Mouse (Mus musculus) brain, embryonic 14.5 days (tissue): ENCODE data around the gene Ank2. TPM values are rescaled to one million over a fixed set of nuclear protein-coding genes. Genes with fewer than 3 reads are reported as not detected.

Experiments
- DNase-seq: peaks from one replicate; pipeline ENCODE4 v3.0.0-alpha.2; 2011; ENCODE audit warnings: low read depth
- CTCF ChIP-seq: fragments of 200-500 bp; IDR thresholded peaks from 2 replicates; pipeline ENCODE4 v1.5.1; 2012; ENCODE audit warnings: inconsistent platforms, mild to moderate bottlenecking, moderate library complexity, borderline replicate concordance; ENCODE audit not compliant: insufficient read depth, insufficient read length; ENCODE audit errors: extremely low read depth
- POLR2A ChIP-seq: fragments of 200-500 bp; IDR thresholded peaks from 2 replicates; pipeline ENCODE4 v1.6.1; 2012; ENCODE audit warnings: mild to moderate bottlenecking, inconsistent platforms, borderline replicate concordance; ENCODE audit not compliant: poor library complexity, insufficient read depth, insufficient read length, severe bottlenecking; ENCODE audit errors: extremely low read depth
- polyA plus RNA-seq: library from polyadenylated mRNA; depleted of rRNA; stranded (reverse); fragments of >200 nt; gene quantifications from 2 replicates; pipeline ENCODE4 v1.2.3, GENCODE M21; 2012

Ank2 gene
- polyA plus RNA-seq, 1 experiment = 187 TPM

GRCm38 (mm10) chr3:127363512-127363911 lies 135.6 kb downstream of the Ank2 start:
- no peak for TF ChIP-seq CTCF
- no peak for TF ChIP-seq POLR2A
- DNase-seq = peak; percentile 78

DNA sequence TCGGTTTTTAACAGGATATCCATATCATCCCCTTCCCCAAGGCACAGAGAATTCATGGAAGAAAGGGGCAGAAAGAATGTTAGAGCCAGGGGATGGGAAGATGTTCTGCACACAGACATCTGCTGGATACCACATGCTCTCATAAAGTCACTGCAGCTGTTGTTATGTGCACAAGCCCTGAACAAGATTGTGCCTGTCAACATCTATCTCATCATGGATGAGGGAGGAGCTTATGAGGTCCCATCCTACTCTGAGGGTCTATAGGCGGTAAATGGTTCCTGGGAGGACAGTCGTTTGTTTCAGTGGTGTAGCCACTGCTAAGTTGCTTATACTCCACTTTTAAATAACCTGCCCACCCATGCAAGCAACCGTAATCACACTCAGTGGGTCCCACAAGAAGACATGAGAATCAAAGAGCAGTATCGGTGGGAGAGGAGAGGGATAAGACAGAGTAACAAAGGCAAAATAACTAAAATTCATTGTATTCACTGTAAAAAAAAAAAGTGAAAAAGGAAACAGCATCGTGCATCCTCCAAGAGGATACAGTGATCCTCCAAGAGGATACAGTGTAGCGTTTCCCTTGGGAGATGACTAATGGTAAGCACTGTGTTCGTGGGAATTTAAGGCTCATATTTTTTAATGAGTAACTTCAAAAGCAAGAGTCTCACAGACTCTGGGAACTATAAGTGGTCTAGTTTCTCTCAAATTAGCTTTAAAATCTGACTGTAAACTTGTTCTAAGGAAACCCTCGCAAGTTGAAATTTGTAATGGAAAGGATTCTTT lies 136.3 kb downstream of the Ank2 start:
- DNase-seq = no peak

GRCm38 (mm10) chr3:127361846-127362245 lies 137.3 kb downstream of the Ank2 start:
- no peak for TF ChIP-seq CTCF
- TF ChIP-seq POLR2A = no peak
- peak; percentile 40 for DNase-seq

More for the DNA sequence above, 136.3 kb downstream of the Ank2 start:
- TF ChIP-seq CTCF (no peak), POLR2A (no peak)

DNA sequence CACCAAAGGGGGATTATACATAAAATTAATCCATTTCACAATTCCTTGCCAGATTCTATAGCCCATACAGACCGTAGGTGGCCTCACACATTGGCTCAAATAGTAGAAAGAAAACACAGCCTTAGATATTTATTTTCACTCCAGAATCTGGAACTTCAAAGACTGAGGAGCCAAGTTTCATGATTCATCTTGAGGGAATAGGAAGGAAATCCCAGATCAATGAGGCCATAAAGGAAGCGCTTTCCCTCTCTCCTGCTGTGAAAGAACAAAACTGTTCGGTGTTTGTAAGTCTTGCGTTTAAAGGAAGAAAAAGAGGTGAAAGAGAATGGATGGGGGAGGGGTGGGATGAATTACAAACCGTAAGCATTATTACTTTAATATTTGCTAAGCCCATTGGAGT lies 137.8 kb downstream of the Ank2 start:
- DNase-seq = peak; percentile 41
- no peak for TF ChIP-seq POLR2A

DNA sequence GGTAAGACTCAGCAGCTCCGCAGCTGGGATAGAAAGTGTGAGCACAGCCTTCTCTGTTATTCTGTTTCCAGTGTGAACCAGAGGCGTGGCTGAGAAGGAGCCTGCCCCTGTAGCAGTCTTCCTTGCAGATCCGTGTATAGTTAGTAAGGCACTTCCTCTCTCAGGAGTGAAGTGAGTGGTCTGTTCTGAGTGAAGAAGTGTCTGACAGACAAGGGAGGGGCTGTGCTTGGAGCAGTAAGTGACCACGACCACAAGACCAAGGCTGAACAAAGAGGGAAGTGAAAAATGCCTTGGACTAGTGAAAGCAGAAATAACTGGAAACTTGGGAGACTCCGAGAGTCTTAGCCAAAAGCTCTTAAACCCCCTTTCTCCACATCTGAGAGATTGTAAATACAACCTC lies 143.9 kb downstream of the Ank2 start:
- peak; percentile 12 for DNase-seq
- no peak for TF ChIP-seq POLR2A

- TF ChIP-seq CTCF (no peak), POLR2A (no peak)
These were observed 148.4 kb downstream of the Ank2 start for GRCm38 (mm10) chr3:127350602-127351362.

GRCm38 (mm10) chr3:127348926-127349325 lies 150.2 kb downstream of the Ank2 start:
- DNase-seq = no peak
- TF ChIP-seq CTCF (no peak), POLR2A (no peak)

More at GRCm38 (mm10) chr3:127350602-127351362, 148.4 kb downstream of the Ank2 start:
- DNase-seq = no peak

DNA sequence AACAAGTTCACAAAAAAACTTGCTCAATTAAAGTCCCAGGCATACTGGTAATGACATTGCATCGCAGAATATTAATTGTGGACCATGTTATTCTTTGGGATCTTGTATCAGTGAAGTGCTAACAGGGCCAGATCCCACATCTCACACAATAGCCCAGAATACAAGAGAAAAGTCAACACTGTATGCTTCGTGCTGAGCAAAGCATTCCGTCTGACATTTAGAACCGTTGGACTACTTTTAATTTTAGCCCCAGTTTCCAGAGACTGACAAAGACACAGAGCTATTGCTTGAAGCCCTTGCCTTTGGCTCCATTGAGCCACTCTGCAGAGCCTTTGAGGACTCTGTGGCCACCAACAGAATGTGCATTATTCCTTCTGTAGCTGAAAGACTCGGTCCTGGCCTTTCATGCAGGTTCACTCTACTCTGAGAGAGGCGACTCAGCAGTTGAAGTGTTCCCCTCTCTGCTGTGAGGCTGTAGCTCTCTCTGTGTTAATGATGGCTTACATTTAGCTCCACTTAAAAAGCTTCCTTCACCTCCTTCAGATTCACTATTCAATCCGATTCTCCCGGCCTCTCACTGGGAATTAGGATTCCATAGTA lies 153.2 kb downstream of the Ank2 start:
- DNase-seq = peak; percentile 78
- TF ChIP-seq POLR2A (no peak), CTCF (no peak)

- DNase-seq = peak; percentile 30
- TF ChIP-seq POLR2A (no peak), CTCF (no peak)
These were observed 157.8 kb downstream of the Ank2 start for GRCm38 (mm10) chr3:127341300-127341699.

- no peak for DNase-seq
- TF ChIP-seq CTCF = no peak
- no peak for TF ChIP-seq POLR2A
These were observed 164.3 kb downstream of the Ank2 start for GRCm38 (mm10) chr3:127334876-127335275.

DNA sequence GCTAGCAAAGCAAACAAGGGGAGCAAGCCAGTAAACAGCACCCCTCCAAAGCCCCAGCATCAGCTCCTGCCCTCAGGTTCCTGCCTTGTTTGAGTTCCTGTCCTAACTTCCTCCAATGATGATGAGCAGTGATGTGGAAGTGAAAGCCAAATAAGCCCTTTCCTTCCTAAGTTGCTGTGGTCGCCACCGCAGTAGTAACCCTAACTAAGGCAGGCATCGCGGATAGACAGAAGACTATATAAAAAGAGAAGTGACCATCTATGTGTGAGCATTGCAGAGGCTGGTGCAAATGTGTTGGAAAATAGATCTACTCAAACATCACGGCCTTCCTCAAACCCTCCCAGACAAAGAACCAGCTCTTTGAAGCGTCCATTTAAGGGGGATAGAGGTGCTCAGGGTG lies 167.6 kb downstream of the Ank2 start:
- DNase-seq = no peak
- no peak for TF ChIP-seq CTCF
- no peak for TF ChIP-seq POLR2A

DNA sequence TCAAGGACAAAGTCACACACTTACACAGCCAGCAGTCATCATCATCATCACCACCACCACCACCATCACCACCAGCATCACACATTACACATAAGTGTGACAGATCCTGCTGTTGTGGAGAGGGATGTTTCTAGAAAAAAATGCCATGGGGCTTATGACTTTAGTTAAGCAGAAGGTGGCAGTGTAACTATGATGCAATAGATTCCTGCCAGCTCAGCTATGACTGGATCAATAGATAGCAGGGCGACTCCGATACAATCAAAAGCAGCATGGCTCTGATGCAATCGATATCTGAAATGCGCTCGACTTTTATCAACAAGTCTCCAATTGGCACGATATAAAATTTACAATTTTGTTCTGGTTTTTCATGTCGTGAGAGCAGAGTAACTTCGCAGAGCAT lies 172.8 kb downstream of the Ank2 start:
- TF ChIP-seq POLR2A (no peak), CTCF (no peak)
- DNase-seq = peak; percentile 15

DNA sequence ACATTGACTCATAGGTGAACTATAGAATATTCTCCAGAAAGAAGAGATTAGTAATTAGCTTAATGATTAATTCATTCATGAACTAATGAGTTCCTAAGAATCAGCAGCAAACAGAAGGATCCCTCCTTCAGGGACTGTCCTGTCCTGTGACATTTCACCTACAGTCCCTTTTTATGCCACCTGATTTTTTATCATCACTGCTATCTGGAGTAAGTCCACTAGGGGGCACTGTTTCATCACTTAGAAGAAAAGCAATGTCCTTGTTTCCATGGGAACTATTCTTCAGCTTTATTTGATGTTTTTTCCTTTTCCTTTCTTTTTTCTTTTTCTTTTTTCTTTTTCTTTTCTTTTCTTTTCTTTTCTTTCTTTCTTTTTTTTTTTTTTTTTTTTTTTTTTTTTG lies 176.3 kb downstream of the Ank2 start:
- peak; percentile 81 for DNase-seq
- TF ChIP-seq POLR2A = no peak
- peak; percentile 51; the same call in 1 of the 2 replicates for TF ChIP-seq CTCF
